Mouse (Mus musculus) embryonic fibroblast, embryonic 13.5 days (primary cell): ENCODE data around the gene Rhbg. TPM values are rescaled to one million over a fixed set of nuclear protein-coding genes. Genes with fewer than 3 reads are reported as not detected.
A peak's percentile ranks its signal among the peaks of the same experiment; 100 is the strongest.

Experiments
- H3K27ac ChIP-seq: 2 replicates; pipeline ENCODE4 v1.5.1; 2012; ENCODE audit warnings: low read length, control low read depth, inconsistent platforms; ENCODE audit not compliant: insufficient read depth
- H3K4me1 ChIP-seq: 2 replicates; pipeline ENCODE4 v1.6.1; 2011; ENCODE audit warnings: low read length; ENCODE audit not compliant: control insufficient read depth, insufficient read depth
- H3K4me3 ChIP-seq: 2 replicates; pipeline ENCODE4 v1.5.1; 2011; ENCODE audit warnings: mild to moderate bottlenecking, control low read depth, low read length; ENCODE audit not compliant: insufficient read depth
- CTCF ChIP-seq: IDR thresholded peaks from 2 replicates; pipeline ENCODE4 v1.5.1; 2011; ENCODE audit warnings: mild to moderate bottlenecking, control low read depth, low read length, moderate library complexity, borderline replicate concordance; ENCODE audit not compliant: insufficient read depth
- POLR2A ChIP-seq: IDR thresholded peaks from 2 replicates; pipeline ENCODE4 v1.6.1; 2011; ENCODE audit warnings: low read depth, mild to moderate bottlenecking, control low read depth, low read length, moderate library complexity
- polyA plus RNA-seq: library from polyadenylated mRNA; stranded (reverse); fragments of >200 nt; gene quantifications from 2 replicates; pipeline ENCODE4 v1.2.4, GENCODE M21; 2011; ENCODE audit warnings: low read depth; ENCODE audit not compliant: missing spikeins, insufficient read length

The Rhbg gene
- polyA plus RNA-seq, 1 experiment = not detected

GRCm38 (mm10) chr3:88201640-88202039, 52.9 kb downstream of the Rhbg start:
- TF ChIP-seq CTCF (no peak), POLR2A (no peak)
- no peak overlapping the region for H3K27ac ChIP-seq
- no peak overlapping the region for H3K4me3 ChIP-seq
- no peaks in the 10 kb centered on the region for H3K4me1 ChIP-seq

GRCm38 (mm10) chr3:88200972-88201330, 53.6 kb downstream of the Rhbg start:
- no peaks in the 10 kb centered on the region for H3K4me1 ChIP-seq
- H3K27ac ChIP-seq = no peak overlapping the region
- TF ChIP-seq CTCF = no peak
- TF ChIP-seq POLR2A = no peak
- no peak overlapping the region for H3K4me3 ChIP-seq

DNA sequence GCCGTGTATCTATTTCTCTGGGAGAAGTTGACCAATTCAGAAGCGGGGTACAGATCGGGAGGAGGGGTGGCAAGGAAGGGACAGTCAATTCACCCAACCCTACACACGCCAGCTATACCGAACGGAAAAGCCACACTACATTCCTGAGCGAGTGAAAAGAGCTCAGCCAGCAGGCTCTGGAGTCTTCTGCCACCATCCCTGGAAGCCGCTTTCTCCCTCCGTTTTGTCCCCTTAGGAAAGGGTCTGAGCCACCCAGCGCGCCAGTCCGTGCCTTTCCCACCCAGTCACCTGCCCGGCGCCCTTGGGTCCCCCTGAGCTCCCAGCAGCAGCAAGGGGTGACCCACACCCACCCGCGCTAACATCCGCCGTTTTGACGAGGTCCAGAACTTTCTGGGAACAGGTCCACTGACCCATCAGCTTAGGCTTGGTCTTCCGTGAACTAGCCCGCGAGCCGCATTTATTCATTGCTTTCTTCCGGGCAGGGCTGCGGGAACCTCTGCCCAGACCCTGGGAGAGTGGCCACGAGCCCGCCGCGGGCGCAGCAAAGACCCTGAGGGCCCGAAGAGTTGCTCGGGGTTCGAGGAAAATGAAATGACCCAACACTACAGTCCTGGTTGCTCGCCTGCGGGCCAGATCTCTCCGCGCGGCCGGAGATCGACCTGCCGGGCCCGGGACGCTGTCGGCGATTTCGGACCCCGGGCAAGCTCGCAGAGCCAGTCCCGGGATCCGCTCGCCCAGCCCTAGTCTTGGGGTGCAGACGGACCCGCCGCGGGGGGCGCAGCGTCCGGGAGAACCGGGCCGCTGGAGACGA, 54.1 kb downstream of the Rhbg start:
- no peak for TF ChIP-seq CTCF
- no peak for TF ChIP-seq POLR2A
- Histone ChIP-seq H3K27ac (no peak overlapping the region), H3K4me3 (0 out of 2 replicates have a peak overlapping the region, but pooled peaks have one; percentile 7), H3K4me1 (no peaks in the 10 kb centered on the region)

- Histone ChIP-seq H3K4me1 (no peaks in the 10 kb centered on the region), H3K27ac (no peak overlapping the region), H3K4me3 (no peak overlapping the region)
- TF ChIP-seq CTCF (no peak), POLR2A (no peak)
Measured at GRCm38 (mm10) chr3:88199541-88200110, 54.9 kb downstream of the Rhbg start.

- Histone ChIP-seq H3K4me3 (no peak overlapping the region), H3K27ac (no peak overlapping the region), H3K4me1 (no peaks in the 10 kb centered on the region)
- no peak for TF ChIP-seq CTCF
Measured at GRCm38 (mm10) chr3:88198505-88199020, 55.9 kb downstream of the Rhbg start.

- no peak overlapping the region for H3K4me3 ChIP-seq
- H3K27ac ChIP-seq = no peak overlapping the region
- no peaks in the 10 kb centered on the region for H3K4me1 ChIP-seq
- TF ChIP-seq POLR2A (no peak), CTCF (no peak)
Measured at GRCm38 (mm10) chr3:88197741-88198504, 56.6 kb downstream of the Rhbg start.

Other genes starting within 250 kb of the Rhbg start
- gene Hapln2, start 227.1 kb downstream of the Rhbg start, polyA plus RNA-seq = not detected in 2 replicates
- gene Gpatch4, start 211.6 kb downstream of the Rhbg start, polyA plus RNA-seq = 20.1 and 23.3 TPM in 2 replicates
- 90.8 and 97.3 TPM in 2 replicates for gene Naxe, start 196.2 kb downstream of the Rhbg start, polyA plus RNA-seq
- not detected in 2 replicates for gene Ttc24, start 176.4 kb downstream of the Rhbg start, polyA plus RNA-seq
- 14.8 and 20.1 TPM in 2 replicates for gene Iqgap3, start 172.7 kb downstream of the Rhbg start, polyA plus RNA-seq
- 49.1 and 57.0 TPM in 2 replicates for gene Mef2d, start 112.3 kb downstream of the Rhbg start, polyA plus RNA-seq
- not detected in 2 replicates for gene Gm38392, start 32.5 kb upstream of the Rhbg start, polyA plus RNA-seq
- 3.9 and 5.5 TPM in 2 replicates for gene Tsacc, start 42.3 kb upstream of the Rhbg start, polyA plus RNA-seq
- gene Cct3, start 42.4 kb upstream of the Rhbg start, polyA plus RNA-seq = 223 and 264 TPM in 2 replicates
- 172 and 220 TPM in 2 replicates for gene Glmp, start 70.3 kb upstream of the Rhbg start, polyA plus RNA-seq
- gene Tmem79, start 81.4 kb upstream of the Rhbg start, polyA plus RNA-seq = 1.3 and 1.4 TPM in 2 replicates
- 62.8 and 71.6 TPM in 2 replicates for gene Smg5, start 81.6 kb upstream of the Rhbg start, polyA plus RNA-seq
- gene Paqr6, start 109.9 kb upstream of the Rhbg start, polyA plus RNA-seq = 0.55 and 1.4 TPM in 2 replicates
- gene Bglap3, start 118.0 kb upstream of the Rhbg start, polyA plus RNA-seq = not detected in 2 replicates
- not detected in 2 replicates for gene Bglap2, start 124.0 kb upstream of the Rhbg start, polyA plus RNA-seq
- gene Bglap, start 129.8 kb upstream of the Rhbg start, polyA plus RNA-seq = not detected in 2 replicates
- 24.4 and 29.9 TPM in 2 replicates for gene Pmf1, start 155.6 kb upstream of the Rhbg start, polyA plus RNA-seq
- 15.9 and 20.1 TPM in 2 replicates for gene Slc25a44, start 170.4 kb upstream of the Rhbg start, polyA plus RNA-seq
- 0.25 and 0.63 TPM in 2 replicates for gene Sema4a, start 206.5 kb upstream of the Rhbg start, polyA plus RNA-seq